Mouse (Mus musculus) liver, embryonic 16.5 days (tissue): ENCODE data around the gene Pex7. TPM values are rescaled to one million over a fixed set of nuclear protein-coding genes. Genes with fewer than 3 reads are reported as not detected.

Experiments
- ATAC-seq: fragments of 200-750 bp; cut with Nextera tagmentation; 2 replicates; pipeline ENCODE4 v1.8.0; 2017; ENCODE audit warnings: low read depth, mild to moderate bottlenecking, moderate number of reproducible peaks, moderate library complexity
- H3K27ac ChIP-seq: fragments of 300-500 bp; sonication (generic); 2 replicates; pipeline ENCODE4 v1.5.1; 2014; ENCODE audit warnings: mild to moderate bottlenecking, low read length
- H3K27me3 ChIP-seq: fragments of 300-500 bp; sonication (generic); 2 replicates; pipeline ENCODE4 v1.6.1; 2014; ENCODE audit warnings: low read depth, low read length, mixed read lengths; ENCODE audit not compliant: control insufficient read depth, insufficient read depth
- H3K36me3 ChIP-seq: fragments of 300-500 bp; sonication (generic); 2 replicates; pipeline ENCODE4 v1.6.1; 2014; ENCODE audit warnings: mild to moderate bottlenecking; ENCODE audit not compliant: control insufficient read depth, insufficient read depth
- H3K4me1 ChIP-seq: fragments of 300-500 bp; sonication (generic); 2 replicates; pipeline ENCODE4 v1.6.1; 2014; ENCODE audit warnings: low read depth, low read length, mixed read lengths; ENCODE audit not compliant: control insufficient read depth
- H3K4me2 ChIP-seq: fragments of 300-500 bp; sonication (generic); 2 replicates; pipeline ENCODE4 v1.6.1; 2014; ENCODE audit warnings: low read depth, low read length, mixed read lengths
- H3K4me3 ChIP-seq: fragments of 300-500 bp; sonication (generic); 2 replicates; pipeline ENCODE4 v1.5.1; 2014; ENCODE audit warnings: low read depth, mild to moderate bottlenecking, low read length
- H3K9ac ChIP-seq: fragments of 300-500 bp; sonication (generic); 2 replicates; pipeline ENCODE4 v1.6.1; 2014; ENCODE audit warnings: low read depth, low read length
- H3K9me3 ChIP-seq: fragments of 300-500 bp; sonication (generic); replicated peaks from 2 replicates; pipeline ENCODE4 v1.6.1; 2016; ENCODE audit warnings: low read length; ENCODE audit not compliant: control insufficient read depth
- WGBS: fragments of 180-500 bp; shearing (Covaris S2); extraction: QIAGEN DNeasy Blood & Tissue Kit; methylation state at CpG from one replicate; pipeline ENCODE4 v1.1.7; 2014; ENCODE audit not compliant: insufficient replicate concordance; 5-methylcytosine and 5-hydroxymethylcytosine counted together
- polyA plus RNA-seq: library from polyadenylated mRNA; unstranded; fragments of >200 nt; fragmentation: Nextera tagmentation; extraction: Ambion mirVana; gene quantifications from 2 replicates; pipeline ENCODE4 v1.2.1, GENCODE M21; 2015

Gene Pex7
- 29.5 and 33.1 TPM in 2 replicates for polyA plus RNA-seq

GRCm38 (mm10) chr10:19907246-19907804, at the start of gene Pex7:
Gene Pex7 (minus strand): TSS chr10:19907689.
- H3K9ac ChIP-seq = peak within 1 kb of the TSS; percentile 69

DNA sequence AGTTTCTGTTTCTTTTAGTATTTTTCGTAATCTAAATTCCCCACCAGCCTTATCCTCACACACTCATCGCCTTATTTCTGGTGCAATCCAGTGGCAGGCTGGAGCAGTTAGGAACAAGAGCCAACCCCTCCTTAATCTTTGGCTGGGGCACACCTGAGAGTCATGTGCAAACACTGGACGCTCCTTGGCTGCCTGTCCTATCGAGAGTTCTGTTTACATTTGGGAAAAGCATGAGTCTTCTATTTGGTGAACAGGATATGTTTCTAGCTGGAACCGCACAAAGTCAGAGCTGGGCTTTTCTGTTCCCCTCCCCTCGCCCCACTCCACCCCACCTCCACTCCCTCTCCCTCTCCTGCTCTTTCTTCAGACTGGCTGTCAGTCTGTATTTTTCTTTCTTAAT, 49.3 kb upstream of the Pex7 start:
- Histone ChIP-seq H3K27ac (no peak overlapping the region), H3K4me1 (peaks cover 8% of the 10 kb centered on the region), H3K4me2 (no peak overlapping the region), H3K27me3 (no peaks in the 10 kb centered on the region), H3K4me3 (no peak overlapping the region), H3K9me3 (no peaks in the 10 kb centered on the region), H3K9ac (no peak overlapping the region), H3K36me3 (no peaks in the 10 kb centered on the region)
- ATAC-seq = no peak
- WGBS = 50% methylated on average over 6 of the region's 6 CpGs

More at GRCm38 (mm10) chr10:19907246-19907804, at the start of gene Pex7:
- H3K4me2 ChIP-seq = peak within 1 kb of the TSS; percentile 32
- H3K4me3 ChIP-seq = peak within 1 kb of the TSS; percentile 67
- no peaks in the 10 kb centered on the region for H3K9me3 ChIP-seq
- H3K4me1 ChIP-seq = no peaks in the 10 kb centered on the region; the same call in none of the 2 replicates
- H3K27ac ChIP-seq = peak within 1 kb of the TSS; percentile 74
- WGBS = under 1% methylated on average over 51 of the region's 60 CpGs
- no peaks in the 10 kb centered on the region for H3K27me3 ChIP-seq
- no peaks in the 10 kb centered on the region for H3K36me3 ChIP-seq
- peak; percentile 95 for ATAC-seq

DNA sequence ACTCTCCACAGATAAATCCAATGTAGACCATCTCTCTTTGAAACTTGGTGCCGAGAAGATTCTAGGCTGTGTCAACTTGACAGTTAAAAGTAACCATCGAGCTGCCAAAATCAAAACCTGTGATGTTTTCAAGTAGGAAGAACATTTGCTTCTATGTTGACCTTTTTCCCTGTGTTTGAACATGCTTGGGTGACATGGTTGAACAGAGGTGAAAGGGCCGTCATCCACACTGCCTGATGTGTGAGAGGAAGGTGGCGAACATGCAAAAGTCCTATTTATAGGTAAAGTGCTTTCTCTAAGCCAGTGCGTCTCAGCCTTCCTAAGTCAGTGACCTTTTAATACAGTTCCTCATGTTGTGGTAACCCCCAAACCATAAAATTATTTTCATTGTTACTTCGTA, 48.3 kb upstream of the Pex7 start:
- 74% methylated on average over 6 of the region's 6 CpGs for WGBS
- Histone ChIP-seq H3K27ac (no peak overlapping the region), H3K9ac (no peak overlapping the region), H3K9me3 (no peaks in the 10 kb centered on the region), H3K36me3 (no peaks in the 10 kb centered on the region), H3K4me1 (peaks cover 8% of the 10 kb centered on the region), H3K27me3 (no peaks in the 10 kb centered on the region), H3K4me3 (no peak overlapping the region), H3K4me2 (no peak overlapping the region)
- no peak for ATAC-seq

GRCm38 (mm10) chr10:19954572-19954971, 47.1 kb upstream of the Pex7 start:
- Histone ChIP-seq H3K4me3 (no peak overlapping the region), H3K27ac (no peak overlapping the region), H3K9ac (no peak overlapping the region), H3K27me3 (no peaks in the 10 kb centered on the region), H3K4me2 (no peak overlapping the region), H3K9me3 (no peaks in the 10 kb centered on the region), H3K36me3 (no peaks in the 10 kb centered on the region), H3K4me1 (peaks cover 8% of the 10 kb centered on the region)
- 41% methylated on average over 3 of the region's 3 CpGs for WGBS
- ATAC-seq = no peak

- WGBS = 71% methylated on average over 11 of the region's 11 CpGs
- Histone ChIP-seq H3K4me1 (peaks cover 8% of the 10 kb centered on the region), H3K4me3 (no peak overlapping the region), H3K36me3 (no peaks in the 10 kb centered on the region), H3K9me3 (no peaks in the 10 kb centered on the region), H3K4me2 (no peak overlapping the region), H3K9ac (no peak overlapping the region), H3K27ac (no peak overlapping the region), H3K27me3 (no peaks in the 10 kb centered on the region)
- ATAC-seq = no peak
These were observed 45.7 kb upstream of the Pex7 start for GRCm38 (mm10) chr10:19953032-19953761.

DNA sequence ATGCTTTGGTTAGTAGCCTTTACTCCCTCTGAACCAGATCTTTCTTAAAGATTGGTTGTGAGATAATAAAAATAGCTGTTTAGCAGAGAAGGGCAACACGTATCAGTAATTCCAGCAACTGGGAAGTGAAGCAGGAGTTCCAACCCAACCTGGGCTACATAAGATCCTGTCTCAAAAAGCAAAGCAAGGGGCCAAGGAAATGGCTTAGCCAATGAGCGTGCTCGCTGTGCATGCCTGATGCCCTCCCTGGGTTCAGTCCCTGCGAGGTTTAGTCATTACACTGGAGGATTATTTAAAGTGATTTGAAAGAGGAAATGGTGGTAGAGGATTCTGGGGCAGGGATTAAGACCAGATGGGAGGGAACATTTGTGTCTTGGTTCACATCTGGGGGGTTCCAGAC, 41.6 kb upstream of the Pex7 start:
- no peak overlapping the region for H3K9ac ChIP-seq
- no peaks in the 10 kb centered on the region; the same call in 1 of the 2 replicates for H3K4me1 ChIP-seq
- H3K4me3 ChIP-seq = no peak overlapping the region
- WGBS = 77% methylated on average over 4 of the region's 4 CpGs
- H3K9me3 ChIP-seq = no peaks in the 10 kb centered on the region
- no peaks in the 10 kb centered on the region for H3K36me3 ChIP-seq
- no peak for ATAC-seq
- no peaks in the 10 kb centered on the region for H3K27me3 ChIP-seq
- H3K27ac ChIP-seq = no peak overlapping the region
- no peak overlapping the region for H3K4me2 ChIP-seq

DNA sequence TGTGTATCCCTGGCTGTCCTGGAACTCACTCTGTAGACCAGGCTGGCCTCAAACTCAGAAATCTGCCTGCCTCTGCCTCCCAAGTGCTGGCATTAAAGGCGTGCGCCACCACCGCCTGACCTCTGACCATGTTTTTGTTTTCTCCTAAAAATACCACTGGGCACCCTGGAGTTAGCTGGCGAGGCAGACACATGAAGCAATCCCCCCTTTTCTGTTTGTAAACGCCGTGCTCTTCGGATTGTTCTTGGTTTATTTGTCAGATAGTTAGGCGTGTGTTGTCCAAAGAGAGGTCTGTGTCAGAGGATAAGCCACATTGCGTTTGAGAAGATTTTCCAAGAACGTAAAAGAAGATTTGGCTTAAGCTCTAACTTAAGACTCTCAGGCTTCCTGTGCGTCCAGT, 40.9 kb upstream of the Pex7 start:
- ATAC-seq = no peak
- Histone ChIP-seq H3K4me3 (no peak overlapping the region), H3K27me3 (no peaks in the 10 kb centered on the region), H3K36me3 (no peaks in the 10 kb centered on the region), H3K4me1 (no peaks in the 10 kb centered on the region; the same call in 1 of the 2 replicates), H3K9ac (no peak overlapping the region), H3K4me2 (no peak overlapping the region), H3K27ac (no peak overlapping the region), H3K9me3 (no peaks in the 10 kb centered on the region)
- 70% methylated on average over 11 of the region's 11 CpGs for WGBS

DNA sequence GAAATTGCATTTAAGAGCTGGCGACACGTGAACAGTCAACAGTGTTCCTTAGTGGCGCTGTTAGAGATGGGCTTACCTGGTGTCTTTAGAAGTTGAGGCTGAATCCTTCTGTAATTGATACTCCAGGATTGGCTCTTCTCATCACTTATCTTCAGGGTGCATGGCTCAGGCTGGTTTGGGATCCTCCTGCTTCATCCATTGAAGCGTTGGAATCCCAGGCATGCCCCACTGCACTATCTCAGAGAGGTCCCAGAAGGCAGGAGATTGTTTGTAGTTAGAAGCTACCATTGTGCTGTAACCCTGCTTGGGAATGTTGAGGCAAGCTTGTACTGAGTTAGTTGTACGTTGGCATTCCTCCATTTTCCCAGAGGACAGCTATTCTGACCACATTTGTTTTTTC, 40.4 kb upstream of the Pex7 start:
- Histone ChIP-seq H3K4me1 (no peaks in the 10 kb centered on the region), H3K9ac (no peak overlapping the region), H3K27me3 (no peaks in the 10 kb centered on the region), H3K27ac (no peak overlapping the region), H3K4me2 (no peak overlapping the region), H3K9me3 (no peaks in the 10 kb centered on the region), H3K36me3 (no peaks in the 10 kb centered on the region), H3K4me3 (no peak overlapping the region)
- WGBS = 73% methylated on average over 5 of the region's 5 CpGs
- ATAC-seq = no peak

DNA sequence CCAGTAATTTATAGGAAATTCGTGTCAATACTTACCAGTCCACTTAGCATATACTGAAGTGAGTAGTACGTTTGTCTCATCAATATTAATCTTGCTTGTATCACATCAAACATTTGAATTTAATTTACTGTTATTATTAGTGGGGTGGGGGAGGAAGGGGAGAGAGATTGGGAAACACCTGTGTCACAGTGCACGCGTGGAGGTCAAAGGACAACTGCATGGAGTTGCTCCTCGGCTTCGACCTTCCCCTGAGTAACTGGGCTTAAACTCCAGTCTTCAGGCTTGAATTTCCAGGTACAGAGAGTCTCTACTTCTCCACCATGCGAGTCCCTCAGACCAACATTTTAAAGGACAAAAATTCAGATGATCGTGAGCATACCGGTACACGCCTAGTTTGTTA, 40.0 kb upstream of the Pex7 start:
- H3K4me2 ChIP-seq = no peak overlapping the region
- H3K9ac ChIP-seq = no peak overlapping the region
- H3K27me3 ChIP-seq = no peaks in the 10 kb centered on the region
- ATAC-seq = no peak
- H3K9me3 ChIP-seq = no peaks in the 10 kb centered on the region
- H3K36me3 ChIP-seq = no peaks in the 10 kb centered on the region
- no peaks in the 10 kb centered on the region for H3K4me1 ChIP-seq
- WGBS = 75% methylated on average over 10 of the region's 10 CpGs
- H3K4me3 ChIP-seq = no peak overlapping the region
- no peak overlapping the region for H3K27ac ChIP-seq
